Mouse (Mus musculus): ENCODE data around the gene Pcsk2. TPM values are rescaled to one million over a fixed set of nuclear protein-coding genes. Genes with fewer than 3 reads are reported as not detected.

The Pcsk2 gene
- polyA plus RNA-seq, 2 experiments = 0.01 TPM; not detected in 1

GRCm38 (mm10) chr2:143565961-143566360 lies 20.0 kb downstream of the Pcsk2 start:
- ATAC-seq (ENCODE audit: insufficient read depth) (no peak), DNase-seq (ENCODE audit: low read depth in 3 of 3, low spot score in 3 of 3) (no peak)
- no peak overlapping the region for H3K4me3 ChIP-seq (ENCODE audit: insufficient read depth in 1 of 2, low read depth in 2 of 2, low read length in 2 of 2)
- H3K27me3 ChIP-seq (ENCODE audit: control insufficient read depth, insufficient read depth, low read length) = no peaks in the 10 kb centered on the region
- no peaks in the 10 kb centered on the region for H3K4me1 ChIP-seq (replicated peaks; ENCODE audit: control insufficient read depth in 2 of 2, insufficient read depth in 2 of 2, low read length in 1 of 2)
- no peak overlapping the region for H3K9ac ChIP-seq (replicated peaks)
- 72% methylated on average over 6 of the region's 6 CpGs for WGBS (ENCODE audit: insufficient replicate concordance)
- TF ChIP-seq CTCF (IDR thresholded peaks at IDR 0.05; ENCODE audit: low read depth) (no peak), EP300 (IDR thresholded peaks at IDR 0.05; ENCODE audit: low read depth) (no peak)
- no peak overlapping the region for H3K27ac ChIP-seq
- H3K36me3 ChIP-seq (replicated peaks; ENCODE audit: control insufficient read depth, insufficient read depth, low read depth) = no peaks in the 10 kb centered on the region
- no peak overlapping the region for H3K4me2 ChIP-seq (ENCODE audit: low read depth)
- H3K9me3 ChIP-seq (ENCODE audit: control insufficient read depth, low read length) = no peaks in the 10 kb centered on the region

DNA sequence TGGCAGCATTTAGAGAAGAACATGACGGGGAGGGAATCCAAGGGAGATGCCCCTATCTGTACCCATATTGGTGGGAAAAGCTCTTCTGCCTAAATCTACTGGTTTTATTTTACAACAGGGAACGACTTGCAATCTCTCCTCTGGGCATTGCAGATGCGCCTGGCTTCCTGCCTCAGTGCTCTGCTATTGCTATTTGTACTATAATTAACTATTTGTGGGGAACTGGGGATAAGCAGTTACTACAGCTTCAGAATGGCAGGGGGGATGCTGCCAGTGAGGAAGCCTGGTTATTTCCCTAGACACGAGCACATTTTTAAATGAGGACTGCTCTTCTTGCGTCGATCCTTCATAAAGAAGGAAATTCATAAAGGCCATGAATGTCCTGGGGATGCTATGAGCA lies 39.4 kb downstream of the Pcsk2 start:
- ATAC-seq (ENCODE audit: insufficient read depth) = no peak
- H3K27me3 ChIP-seq (ENCODE audit: control insufficient read depth, insufficient read depth, low read length) = no peaks in the 10 kb centered on the region
- H3K36me3 ChIP-seq (replicated peaks; ENCODE audit: control insufficient read depth, insufficient read depth, low read depth) = no peaks in the 10 kb centered on the region
- no peaks in the 10 kb centered on the region for H3K4me1 ChIP-seq (replicated peaks; ENCODE audit: control insufficient read depth in 2 of 2, insufficient read depth in 2 of 2, low read length in 1 of 2)
- no peak for TF ChIP-seq CTCF (IDR thresholded peaks at IDR 0.05; ENCODE audit: low read depth)
- no peak for TF ChIP-seq EP300 (IDR thresholded peaks at IDR 0.05; ENCODE audit: low read depth)
- H3K4me2 ChIP-seq (ENCODE audit: low read depth) = no peak overlapping the region
- H3K4me3 ChIP-seq (ENCODE audit: insufficient read depth in 1 of 2, low read depth in 2 of 2, low read length in 2 of 2) = no peak overlapping the region
- no peak for DNase-seq (ENCODE audit: low read depth in 3 of 3, low spot score in 3 of 3)
- H3K9ac ChIP-seq (replicated peaks) = no peak overlapping the region
- WGBS (ENCODE audit: insufficient replicate concordance) = 62% methylated on average over 6 of the region's 6 CpGs
- H3K9me3 ChIP-seq (ENCODE audit: control insufficient read depth, low read length) = no peaks in the 10 kb centered on the region
- no peak overlapping the region for H3K27ac ChIP-seq

GRCm38 (mm10) chr2:143590398-143590797 lies 44.4 kb downstream of the Pcsk2 start:
- H3K27me3 ChIP-seq (ENCODE audit: control insufficient read depth, insufficient read depth, low read length) = no peaks in the 10 kb centered on the region
- H3K27ac ChIP-seq = no peak overlapping the region
- H3K4me3 ChIP-seq (ENCODE audit: insufficient read depth in 1 of 2, low read depth in 2 of 2, low read length in 2 of 2) = no peak overlapping the region
- no peak for ATAC-seq (ENCODE audit: insufficient read depth)
- H3K9ac ChIP-seq (replicated peaks) = no peak overlapping the region
- 71% methylated on average over 2 of the region's 2 CpGs for WGBS (ENCODE audit: insufficient replicate concordance)
- no peaks in the 10 kb centered on the region for H3K9me3 ChIP-seq (ENCODE audit: control insufficient read depth, low read length)
- TF ChIP-seq CTCF (IDR thresholded peaks at IDR 0.05; ENCODE audit: low read depth) (no peak), EP300 (IDR thresholded peaks at IDR 0.05; ENCODE audit: low read depth) (no peak)
- no peak for DNase-seq (ENCODE audit: low read depth in 3 of 3, low spot score in 3 of 3)
- no peaks in the 10 kb centered on the region for H3K36me3 ChIP-seq (replicated peaks; ENCODE audit: control insufficient read depth, insufficient read depth, low read depth)
- no peak overlapping the region for H3K4me2 ChIP-seq (ENCODE audit: low read depth)
- no peaks in the 10 kb centered on the region for H3K4me1 ChIP-seq (replicated peaks; ENCODE audit: control insufficient read depth in 2 of 2, insufficient read depth in 2 of 2, low read length in 1 of 2)

DNA sequence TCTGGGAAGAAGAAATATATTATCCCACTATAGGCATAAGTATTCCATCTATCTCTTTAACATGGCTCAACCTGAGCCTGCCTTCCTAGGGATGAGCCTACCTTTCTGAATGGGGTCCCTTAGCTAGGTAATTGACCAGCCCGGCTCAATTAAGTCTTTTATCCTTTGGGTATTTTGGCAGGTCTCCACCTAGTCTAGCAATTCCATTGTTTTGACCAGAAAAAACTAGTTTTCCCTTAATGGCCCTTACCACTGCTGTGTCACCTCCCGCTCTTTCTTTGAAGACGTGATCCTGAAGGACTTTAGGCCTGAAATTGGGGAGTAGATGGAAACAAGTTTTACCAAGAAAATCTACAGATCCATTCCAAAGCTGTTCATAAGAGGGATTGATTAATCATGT lies 57.1 kb downstream of the Pcsk2 start:
- Histone ChIP-seq H3K4me2 (ENCODE audit: low read depth) (no peak overlapping the region), H3K36me3 (replicated peaks; ENCODE audit: control insufficient read depth, insufficient read depth, low read depth) (no peaks in the 10 kb centered on the region), H3K4me1 (replicated peaks; ENCODE audit: control insufficient read depth in 2 of 2, insufficient read depth in 2 of 2, low read length in 1 of 2) (no peaks in the 10 kb centered on the region), H3K4me3 (ENCODE audit: insufficient read depth in 1 of 2, low read depth in 2 of 2, low read length in 2 of 2) (no peak overlapping the region), H3K9ac (replicated peaks) (no peak overlapping the region), H3K9me3 (ENCODE audit: control insufficient read depth, low read length) (no peaks in the 10 kb centered on the region), H3K27me3 (ENCODE audit: control insufficient read depth, insufficient read depth, low read length) (no peaks in the 10 kb centered on the region), H3K27ac (no peak overlapping the region)
- DNase-seq (ENCODE audit: low read depth in 3 of 3, low spot score in 3 of 3) (no peak), ATAC-seq (ENCODE audit: insufficient read depth) (no peak)
- TF ChIP-seq CTCF (IDR thresholded peaks at IDR 0.05; ENCODE audit: low read depth) (no peak), EP300 (IDR thresholded peaks at IDR 0.05; ENCODE audit: low read depth) (no peak)
- WGBS (ENCODE audit: insufficient replicate concordance) = 60% methylated on average over 3 of the region's 3 CpGs

DNA sequence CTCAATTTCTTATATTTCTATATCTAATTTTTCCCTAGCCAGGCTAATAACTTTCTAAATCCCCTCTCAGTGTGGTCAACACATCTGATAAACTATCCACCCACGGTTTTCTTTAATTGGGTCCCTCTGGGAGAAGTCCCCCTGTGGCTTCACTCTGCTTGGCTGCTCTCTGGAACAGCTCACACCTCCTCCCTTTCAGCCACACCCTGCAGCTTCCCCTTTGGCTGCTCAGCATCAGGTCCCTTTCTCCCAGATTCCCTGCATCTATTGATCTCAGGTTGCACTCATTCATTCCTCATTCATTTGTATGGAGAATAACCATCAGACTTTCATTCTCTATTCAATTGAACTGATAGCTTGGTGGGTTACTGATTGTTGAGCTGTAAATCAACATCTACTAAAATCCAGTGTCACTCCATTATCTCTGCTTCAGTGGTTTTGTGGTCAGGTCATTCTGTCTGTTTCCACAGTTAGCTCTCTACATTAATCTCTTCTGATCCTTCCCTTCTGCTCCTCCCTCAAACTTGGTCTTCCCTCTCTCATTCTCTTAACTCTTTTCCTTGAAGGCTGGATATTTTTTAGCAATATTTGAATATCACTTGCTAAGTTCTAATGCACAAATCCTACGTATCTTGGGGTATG lies 58.0 kb downstream of the Pcsk2 start:
- TF ChIP-seq EP300 (IDR thresholded peaks at IDR 0.05; ENCODE audit: low read depth) (no peak), CTCF (IDR thresholded peaks at IDR 0.05; ENCODE audit: low read depth) (no peak)
- Histone ChIP-seq H3K27me3 (ENCODE audit: control insufficient read depth, insufficient read depth, low read length) (no peaks in the 10 kb centered on the region), H3K27ac (no peak overlapping the region), H3K9ac (replicated peaks) (no peak overlapping the region), H3K4me2 (ENCODE audit: low read depth) (no peak overlapping the region), H3K4me3 (ENCODE audit: insufficient read depth in 1 of 2, low read depth in 2 of 2, low read length in 2 of 2) (no peak overlapping the region), H3K9me3 (ENCODE audit: control insufficient read depth, low read length) (no peaks in the 10 kb centered on the region), H3K4me1 (replicated peaks; ENCODE audit: control insufficient read depth in 2 of 2, insufficient read depth in 2 of 2, low read length in 1 of 2) (no peaks in the 10 kb centered on the region), H3K36me3 (replicated peaks; ENCODE audit: control insufficient read depth, insufficient read depth, low read depth) (no peaks in the 10 kb centered on the region)
- ATAC-seq (ENCODE audit: insufficient read depth) = no peak
- no peak for DNase-seq (ENCODE audit: low read depth in 3 of 3, low spot score in 3 of 3)
- WGBS (ENCODE audit: insufficient replicate concordance) = 26% methylated on average over 2 of the region's 2 CpGs
